Mouse (Mus musculus) heart, postnatal 25 days (tissue): ENCODE measurements around the gene Dab1. TPM values are rescaled to one million over a fixed set of nuclear protein-coding genes. Genes with fewer than 3 reads are reported as not detected.

ENCODE experiments used
- DNase-seq: peaks from one replicate; pipeline ENCODE4 v3.0.0; 2022; ENCODE audit warnings: low spot score
- intact Hi-C: fragments of 180-260 bp; cut with DNase I; formaldehyde crosslinking; loops from one replicate; pipeline ENCODE4 v1.15.1; 2025
- total RNA-seq, 2 experiments: library from RNA; stranded (reverse); gene quantifications; 2 replicates each; pipeline ENCODE4 v1.2.3; 2021

Gene Dab1
- total RNA-seq, 2 experiments from 2014 or later = 0.11 TPM; not detected in 1

- intact Hi-C loops = no loop called here
- no peak for DNase-seq
Measured at GRCm38 (mm10) chr4:104673317-104673716, 1054.2 kb downstream of the Dab1 start.

DNA sequence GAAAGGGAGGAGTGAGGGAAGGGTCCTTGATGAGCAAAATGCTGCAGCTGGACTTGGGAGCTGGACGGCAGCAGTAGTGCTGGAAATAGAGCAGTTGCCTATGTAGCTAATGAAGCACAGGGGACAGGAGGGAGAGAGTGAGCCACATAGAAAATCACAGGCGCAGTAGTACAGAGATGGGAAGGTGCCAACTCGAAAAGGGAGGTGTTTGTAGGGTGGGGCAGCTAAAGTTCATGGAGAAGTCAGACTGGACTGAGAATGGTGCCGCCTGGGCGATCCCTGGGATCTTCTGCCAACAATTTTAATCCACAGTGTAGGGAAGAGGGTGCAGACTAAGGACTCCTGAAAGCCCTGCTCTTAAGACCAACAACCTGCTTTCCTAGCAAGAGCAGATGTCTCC, 1055.5 kb downstream of the Dab1 start:
- intact Hi-C loops = no loop called here
- no peak for DNase-seq

DNA sequence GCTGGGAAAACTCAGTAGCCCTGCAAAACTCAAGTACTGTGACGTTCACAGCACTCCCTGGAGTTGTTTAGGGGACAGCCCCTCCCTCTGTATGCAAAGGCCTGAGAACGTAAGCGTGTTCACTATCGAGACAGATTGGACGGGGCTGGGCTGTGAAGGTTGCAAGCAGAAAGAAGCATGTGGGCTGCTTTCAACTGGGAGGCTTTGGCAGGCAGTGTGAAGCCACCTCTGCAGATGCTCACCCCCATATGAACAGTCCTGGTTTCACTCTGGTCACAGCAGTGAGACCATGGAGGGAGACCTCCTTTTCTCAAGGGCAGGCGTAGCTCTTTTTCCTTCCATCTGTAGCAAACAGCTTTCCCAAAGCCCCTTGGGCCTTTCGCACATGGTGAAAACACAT, 1059.1 kb downstream of the Dab1 start:
- intact Hi-C loops = no loop called here
- DNase-seq = no peak

DNA sequence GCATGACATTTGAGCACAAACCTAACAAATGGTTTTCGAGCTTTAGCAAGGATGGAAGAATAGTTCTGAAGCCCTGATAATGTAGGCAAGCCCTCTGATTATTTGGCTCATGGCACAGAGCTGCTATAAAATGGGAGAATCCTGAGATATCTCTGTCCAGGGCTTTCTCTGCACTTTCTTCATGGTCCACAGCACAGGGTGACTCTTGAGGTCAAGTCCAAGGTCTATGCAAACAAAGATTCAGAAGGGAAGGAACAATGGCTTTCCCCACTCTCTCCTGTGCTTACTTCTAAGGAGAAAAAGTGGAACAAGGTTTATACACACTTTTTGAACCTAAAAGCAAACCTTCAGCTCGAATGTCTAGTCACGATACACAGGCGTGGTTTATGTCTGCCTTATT, 1061.3 kb downstream of the Dab1 start:
- intact Hi-C loops = no loop called here
- DNase-seq = no peak

- intact Hi-C loops = no loop called here
- DNase-seq = no peak
Measured at GRCm38 (mm10) chr4:104686137-104686809, 1067.1 kb downstream of the Dab1 start.

- DNase-seq = no peak
- intact Hi-C loops = no loop called here
Measured at GRCm38 (mm10) chr4:104689047-104689446, 1069.9 kb downstream of the Dab1 start.

GRCm38 (mm10) chr4:104691026-104691425, 1071.9 kb downstream of the Dab1 start:
- intact Hi-C loops = no loop called here
- no peak for DNase-seq

- no peak for DNase-seq
- intact Hi-C loops = no loop called here
Measured at GRCm38 (mm10) chr4:104694188-104694587, 1075.0 kb downstream of the Dab1 start.

- DNase-seq = no peak
- intact Hi-C loops = no loop called here
Measured at GRCm38 (mm10) chr4:104696522-104696921, 1077.4 kb downstream of the Dab1 start.

- no peak for DNase-seq
Measured at GRCm38 (mm10) chr4:104697703-104698102, 1078.5 kb downstream of the Dab1 start.

DNA sequence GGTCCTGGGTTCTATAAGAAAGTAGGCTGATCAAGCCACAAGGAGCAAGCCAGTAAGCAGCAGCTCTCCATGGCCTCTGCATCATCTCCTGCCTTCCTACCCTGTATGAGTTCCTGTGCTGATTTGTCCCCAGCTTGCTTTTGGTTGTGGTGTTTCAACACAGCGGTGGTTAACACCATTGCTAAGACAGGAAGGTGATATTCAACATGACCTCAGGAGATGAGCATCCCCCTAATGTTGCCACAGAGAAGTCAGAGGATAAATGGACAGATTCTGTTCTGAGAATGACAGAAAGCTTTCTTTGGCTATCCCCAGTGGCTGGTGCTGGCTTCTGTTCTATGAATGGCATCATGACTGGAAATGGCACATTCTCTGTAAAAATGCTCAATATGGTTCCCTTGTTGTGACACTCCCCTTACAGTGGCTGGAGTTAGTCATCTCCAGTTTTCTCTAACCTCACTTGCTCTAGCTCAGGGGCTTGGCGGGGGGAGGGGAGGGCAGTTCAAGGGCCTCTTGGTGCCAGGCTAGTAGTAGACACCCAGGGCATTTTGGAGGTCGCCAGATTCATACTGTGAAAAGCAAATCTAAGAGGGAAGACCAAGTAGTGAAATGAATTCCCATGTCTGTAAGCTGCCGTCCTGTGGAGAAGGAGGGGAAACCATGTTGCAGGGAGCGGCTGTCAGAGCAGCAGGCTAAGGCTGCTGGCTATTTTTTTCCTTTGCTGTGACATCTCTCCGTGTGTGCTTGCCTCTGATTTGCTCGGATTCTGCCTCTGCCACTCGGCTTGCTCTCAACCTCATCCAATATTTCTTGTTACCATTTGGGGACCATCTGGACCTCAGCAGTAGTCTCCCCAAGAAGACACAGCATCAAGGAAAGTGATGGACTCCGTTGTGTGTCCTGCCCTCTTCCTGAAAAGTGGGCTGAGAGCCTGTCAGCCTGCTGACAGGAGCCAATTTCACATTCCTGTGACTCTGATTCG, 1086.8 kb downstream of the Dab1 start:
- no peak for DNase-seq
- intact Hi-C loops = no loop called here

More at GRCm38 (mm10) chr4:104697703-104698102, 1078.5 kb downstream of the Dab1 start:
- intact Hi-C loops = no loop called here

DNA sequence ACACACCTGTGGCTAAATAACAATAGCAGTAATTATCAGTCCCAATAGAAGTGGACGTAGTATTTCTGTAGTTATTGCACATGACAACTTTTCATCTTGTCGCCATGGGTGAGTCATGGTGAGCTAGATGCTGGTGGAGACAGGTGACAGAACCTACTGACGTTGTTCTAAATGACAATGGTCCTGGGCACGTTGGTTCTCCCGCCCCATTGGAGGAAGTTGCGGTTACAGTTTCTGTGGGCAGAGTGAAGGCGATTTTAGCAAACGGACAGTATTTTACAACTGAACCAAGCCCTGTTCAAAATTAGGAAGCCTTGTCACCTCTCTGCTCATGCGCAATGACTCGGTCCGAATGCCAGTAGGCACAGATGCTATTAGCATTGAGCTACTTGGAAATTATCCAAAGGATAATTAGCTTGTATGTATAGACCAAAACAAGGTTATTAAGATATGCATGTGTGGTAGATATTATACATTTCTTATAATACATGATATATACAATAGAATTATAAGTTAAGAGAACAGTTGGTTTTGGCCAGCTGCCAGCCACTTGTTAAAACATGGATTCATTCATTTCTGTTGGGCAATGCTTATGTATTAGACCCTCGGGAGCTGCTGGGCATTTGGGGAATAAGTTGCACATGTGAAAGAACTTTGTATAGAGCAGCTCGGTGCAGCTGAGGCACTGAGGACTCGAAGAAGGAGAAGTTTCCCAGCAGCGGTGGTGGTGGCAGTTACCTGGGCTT, 1093.4 kb downstream of the Dab1 start:
- no peak for DNase-seq
- intact Hi-C loops = no loop called here

- no peak for DNase-seq
- intact Hi-C loops = no loop called here
Measured at GRCm38 (mm10) chr4:104714925-104715519, 1095.9 kb downstream of the Dab1 start.

- intact Hi-C loops = no loop called here
- no peak for DNase-seq
Measured at GRCm38 (mm10) chr4:104715857-104716256, 1096.7 kb downstream of the Dab1 start.

DNA sequence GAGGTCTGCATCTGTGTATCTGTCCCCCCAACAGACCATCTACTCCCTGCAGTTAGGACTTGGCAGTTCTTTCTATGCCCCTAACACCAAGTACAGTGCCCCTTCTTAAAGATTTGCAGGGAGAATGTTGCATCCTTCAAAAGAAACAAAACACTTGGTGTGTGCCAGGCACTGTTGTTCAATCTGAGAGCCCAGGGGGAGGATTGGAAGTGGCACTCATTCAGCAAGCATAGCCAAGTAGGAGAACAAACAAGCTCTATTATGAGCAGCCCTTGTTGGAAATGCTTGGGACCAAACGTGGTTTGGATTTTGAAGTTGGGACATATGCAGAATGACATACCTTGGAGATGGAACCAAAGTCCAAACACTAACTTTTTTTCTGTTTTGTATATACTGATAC, 1097.3 kb downstream of the Dab1 start:
- DNase-seq = no peak
- intact Hi-C loops = no loop called here

DNA sequence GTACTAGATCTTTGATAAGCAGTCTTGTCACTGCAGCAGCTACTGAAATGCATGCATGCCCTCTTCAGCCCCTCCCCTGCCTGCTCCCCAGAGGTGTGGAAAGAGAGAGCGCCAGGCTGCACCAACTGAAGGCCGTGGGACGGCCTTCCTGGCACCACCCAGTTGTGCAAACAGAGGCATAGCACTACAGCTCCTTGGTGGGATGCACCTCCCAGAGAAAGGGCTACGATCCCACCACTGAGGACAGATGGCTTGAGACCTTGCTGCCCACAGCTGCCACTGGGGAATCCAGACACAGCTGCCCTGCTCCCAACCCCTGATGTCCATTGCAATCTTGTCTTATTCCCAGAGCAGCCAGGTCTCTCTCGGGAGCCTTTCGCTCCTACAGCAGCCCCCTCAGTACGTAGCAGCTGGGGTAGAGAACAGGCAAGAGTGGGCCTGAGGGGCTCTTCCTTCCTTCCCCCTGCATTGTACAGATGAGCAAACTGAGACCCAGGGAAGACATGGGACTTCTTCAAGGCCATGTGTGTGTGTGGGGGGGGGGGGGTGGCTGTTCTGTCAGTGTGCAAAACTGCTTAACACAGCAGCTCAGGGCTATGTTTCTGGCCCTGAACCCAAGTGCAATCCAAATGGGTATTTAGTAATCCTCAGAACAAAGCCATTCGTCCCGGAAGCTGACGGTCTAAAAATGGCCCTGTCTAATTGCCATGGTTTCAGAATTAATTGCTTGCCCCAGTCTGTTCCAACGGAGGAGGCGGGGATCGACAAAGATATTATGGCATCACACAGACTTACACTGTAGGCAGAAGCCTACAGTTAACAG, 1100.0 kb downstream of the Dab1 start:
- intact Hi-C loops = no loop called here
- no peak for DNase-seq

DNA sequence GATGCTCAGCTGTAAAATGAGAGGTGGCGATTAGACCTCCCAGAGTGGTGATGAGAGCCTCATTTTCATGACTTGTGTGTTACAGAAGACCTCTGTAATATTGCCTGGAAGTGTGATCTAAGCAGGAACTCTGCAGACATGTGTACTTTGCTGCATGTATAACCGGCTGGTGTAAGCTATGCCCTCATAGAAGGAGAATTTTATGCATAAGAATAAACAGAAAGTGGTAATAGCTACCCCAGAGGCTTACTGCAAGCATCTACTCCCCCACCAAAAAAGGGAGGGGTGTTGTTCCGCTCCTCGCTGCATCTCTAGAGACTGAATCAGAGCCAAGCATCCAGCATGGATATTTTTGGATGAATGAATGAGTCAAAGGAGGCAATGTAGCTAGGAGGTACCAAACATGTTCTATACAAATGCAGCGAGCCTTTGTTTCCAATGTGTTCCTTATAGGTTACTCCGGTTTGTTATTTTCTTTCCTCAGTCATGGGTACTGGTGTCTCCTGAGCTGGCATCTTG, 1104.4 kb downstream of the Dab1 start:
- DNase-seq = no peak
- intact Hi-C loops = no loop called here

DNA sequence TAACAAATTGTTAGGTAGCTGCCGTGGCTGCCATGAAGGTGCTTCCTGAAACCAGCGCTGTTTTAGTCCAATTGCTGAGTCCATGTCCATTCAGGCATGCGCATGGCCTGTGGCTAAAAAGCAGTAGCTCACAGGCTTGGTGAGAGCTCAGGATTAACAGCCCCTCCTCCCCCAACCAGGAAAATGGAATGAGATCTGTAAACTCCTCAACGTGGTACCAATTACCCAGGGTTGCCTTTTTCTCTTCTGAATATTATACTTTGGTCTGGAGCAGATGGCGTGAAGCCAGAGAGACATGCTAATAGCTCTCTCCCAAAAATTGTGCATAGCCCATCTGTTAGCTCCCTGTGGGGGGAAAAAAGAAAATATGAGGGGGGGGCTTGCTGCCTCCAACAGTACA, 1105.1 kb downstream of the Dab1 start:
- intact Hi-C loops = no loop called here
- no peak for DNase-seq

DNA sequence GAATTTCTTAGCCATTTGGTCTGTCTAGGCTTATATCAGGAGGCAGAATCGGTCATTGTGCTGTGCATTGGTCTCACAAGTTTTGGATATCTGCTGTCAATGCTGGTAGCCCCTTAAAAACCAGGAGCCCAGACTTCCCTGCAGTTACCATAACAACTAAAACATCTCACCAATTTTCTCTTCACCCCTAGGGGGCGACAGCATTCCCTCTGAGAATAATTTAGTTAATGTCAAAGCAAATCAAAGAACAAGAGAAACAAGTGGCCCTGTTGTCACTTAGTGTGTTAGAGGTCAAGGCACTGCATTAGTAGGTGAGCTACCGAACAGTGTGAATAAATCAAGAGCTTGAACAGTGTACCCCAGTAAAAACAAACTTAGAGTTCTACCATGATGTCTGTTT, 1106.5 kb downstream of the Dab1 start:
- intact Hi-C loops = no loop called here
- DNase-seq = no peak
